Mouse (Mus musculus) heart, postnatal 0 days (tissue): Measurements from ENCODE around the gene Map2k1. TPM values are rescaled to one million over a fixed set of nuclear protein-coding genes. Genes with fewer than 3 reads are reported as not detected.

ENCODE experiments used
- ATAC-seq: fragments of 200-750 bp; cut with Nextera tagmentation; 2 replicates; pipeline ENCODE4 v1.8.0; 2017; ENCODE audit warnings: low read depth, moderate number of reproducible peaks, moderate library complexity; ENCODE audit not compliant: insufficient read depth
- DNase-seq: peaks from one replicate; pipeline ENCODE4 v3.0.0-alpha.2; 2016; ENCODE audit warnings: low spot score
- H3K27ac ChIP-seq: fragments of 300-500 bp; sonication (generic); 2 replicates; pipeline ENCODE4 v1.5.1; 2014; ENCODE audit warnings: low read depth, mild to moderate bottlenecking
- H3K27me3 ChIP-seq: fragments of 300-500 bp; sonication (generic); 2 replicates; pipeline ENCODE4 v1.6.1; 2014; ENCODE audit warnings: low read length, mixed read lengths; ENCODE audit not compliant: control insufficient read depth, insufficient read depth
- H3K36me3 ChIP-seq: fragments of 300-500 bp; sonication (generic); replicated peaks from 2 replicates; pipeline ENCODE4 v1.6.1; 2014; ENCODE audit warnings: low read length, mixed read lengths; ENCODE audit not compliant: control insufficient read depth, insufficient read depth
- H3K4me1 ChIP-seq: fragments of 300-500 bp; sonication (generic); 2 replicates; pipeline ENCODE4 v1.6.1; 2014; ENCODE audit warnings: antibody characterized with exemption; ENCODE audit not compliant: control insufficient read depth, insufficient read depth
- H3K4me2 ChIP-seq: fragments of 300-500 bp; sonication (generic); 2 replicates; pipeline ENCODE4 v1.6.1; 2014; ENCODE audit warnings: low read depth, mild to moderate bottlenecking, low read length, moderate library complexity
- H3K4me3 ChIP-seq: fragments of 300-500 bp; sonication (generic); 2 replicates; pipeline ENCODE4 v1.5.1; 2014; ENCODE audit warnings: low read depth, low read length
- H3K9ac ChIP-seq: fragments of 300-500 bp; sonication (generic); replicated peaks from 2 replicates; pipeline ENCODE4 v1.6.1; 2014; ENCODE audit warnings: low read depth, low read length, mixed read lengths
- H3K9me3 ChIP-seq: fragments of 300-500 bp; sonication (generic); replicated peaks from 2 replicates; pipeline ENCODE4 v1.6.1; 2016; ENCODE audit warnings: low read length; ENCODE audit not compliant: control insufficient read depth
- CTCF ChIP-seq: IDR thresholded peaks from 2 replicates; pipeline ENCODE4 v1.5.1; 2016; ENCODE audit warnings: antibody characterized with exemption, control low read depth, low read depth
- EP300 ChIP-seq: IDR thresholded peaks from 2 replicates; pipeline ENCODE4 v1.6.1; 2016; ENCODE audit warnings: antibody characterized with exemption, low read depth
- WGBS: fragments of 180-500 bp; shearing (Covaris S2); extraction: QIAGEN DNeasy Blood & Tissue Kit; methylation state at CpG from one replicate; pipeline ENCODE4 v1.1.7; 2014; 5-methylcytosine and 5-hydroxymethylcytosine counted together
- polyA plus RNA-seq: library from polyadenylated mRNA; unstranded; fragments of >200 nt; fragmentation: Nextera tagmentation; extraction: Ambion mirVana; gene quantifications from 2 replicates; pipeline ENCODE4 v1.2.1, GENCODE M21; 2015
- total RNA-seq: library from RNA; depleted of rRNA; stranded (reverse); fragments of >200 nt; gene quantifications from 2 replicates; pipeline ENCODE4 v1.2.3, GENCODE M21; 2014; ENCODE audit warnings: low replicate concordance

Map2k1 gene
- total and polyA plus RNA-seq, 2 experiments from 2014 or later = 57.7 to 110 TPM

DNA sequence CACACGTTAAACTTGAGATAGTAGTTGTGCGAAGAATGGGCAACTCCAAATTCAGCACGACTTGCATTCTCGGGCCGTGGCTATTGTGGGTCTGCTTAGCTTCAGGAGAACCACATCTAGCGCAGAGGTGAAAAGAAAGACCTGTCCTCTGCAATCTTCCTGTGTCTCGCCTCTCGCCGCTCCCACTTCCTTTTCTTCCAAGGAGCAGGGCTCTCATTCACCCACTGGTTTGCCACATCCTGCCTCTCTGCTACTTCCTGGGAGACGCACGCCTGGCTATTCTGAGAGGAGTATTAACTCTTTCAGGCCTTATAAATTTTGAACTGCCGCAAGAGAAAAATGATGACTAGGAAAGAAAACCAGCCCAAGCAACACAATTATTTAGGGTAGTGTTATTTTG is 25.7 kb downstream of the Map2k1 start:
- H3K27me3 ChIP-seq = no peaks in the 10 kb centered on the region
- 54% methylated on average over 12 of the region's 12 CpGs for WGBS
- no peak overlapping the region for H3K4me2 ChIP-seq
- ATAC-seq = no peak
- no peak overlapping the region for H3K4me3 ChIP-seq
- H3K4me1 ChIP-seq = peaks cover 23% of the 10 kb centered on the region
- no peaks in the 10 kb centered on the region for H3K9me3 ChIP-seq
- H3K36me3 ChIP-seq = no peaks in the 10 kb centered on the region
- TF ChIP-seq EP300 = no peak
- no peak for TF ChIP-seq CTCF
- DNase-seq = no peak
- no peak overlapping the region for H3K9ac ChIP-seq
- no peak overlapping the region for H3K27ac ChIP-seq

DNA sequence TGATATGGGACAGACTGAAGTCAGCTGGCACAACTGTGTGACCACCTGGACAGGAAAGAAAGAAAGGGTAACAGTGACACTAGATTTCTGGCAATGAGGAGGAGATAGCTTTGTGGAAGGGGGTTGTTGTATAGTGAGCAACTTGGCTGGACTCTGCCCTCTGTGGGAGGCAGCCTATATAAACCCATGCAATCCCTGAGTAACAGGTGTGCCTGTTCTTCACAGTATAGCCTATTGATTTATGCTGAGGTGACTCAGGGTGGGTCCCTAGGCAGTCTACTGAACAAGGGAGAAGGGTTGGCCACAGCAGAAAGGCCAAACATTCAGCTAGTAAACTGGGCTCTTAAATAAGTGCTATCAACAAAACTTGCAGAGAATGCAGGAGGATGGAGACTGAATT is 27.6 kb downstream of the Map2k1 start:
- Histone ChIP-seq H3K4me3 (no peak overlapping the region), H3K27ac (no peak overlapping the region)

DNA sequence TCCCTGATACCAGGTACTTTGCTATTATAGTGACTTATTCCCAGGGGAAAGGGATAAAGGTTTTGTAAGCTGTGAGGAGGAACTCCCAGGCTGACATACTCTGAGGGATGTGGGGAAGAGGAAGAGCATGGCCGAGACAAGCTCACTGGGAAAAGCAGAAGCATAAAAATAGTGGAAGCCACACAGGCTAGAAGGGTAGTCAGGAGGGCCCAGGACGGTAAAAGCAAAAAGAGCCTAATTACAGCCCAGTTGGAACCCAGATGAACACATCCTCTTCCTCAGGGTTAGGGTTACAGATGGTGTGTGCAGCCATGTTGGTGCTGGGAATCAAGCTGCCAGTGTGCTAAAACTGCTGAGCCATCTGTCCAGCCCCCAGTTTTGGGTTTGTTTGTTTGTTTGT is 31.3 kb downstream of the Map2k1 start:
- ATAC-seq (no peak), DNase-seq (no peak)
- Histone ChIP-seq H3K27me3 (no peaks in the 10 kb centered on the region), H3K36me3 (no peaks in the 10 kb centered on the region), H3K4me2 (no peak overlapping the region), H3K27ac (no peak overlapping the region), H3K9ac (no peak overlapping the region), H3K4me1 (peaks cover 4% of the 10 kb centered on the region; the same call in 1 of the 2 replicates), H3K9me3 (no peaks in the 10 kb centered on the region), H3K4me3 (no peak overlapping the region)
- 65% methylated on average over 2 of the region's 2 CpGs for WGBS
- TF ChIP-seq CTCF (no peak), EP300 (no peak)

More for the DNA sequence above, 27.6 kb downstream of the Map2k1 start:
- H3K4me2 ChIP-seq = no peak overlapping the region
- H3K9me3 ChIP-seq = no peaks in the 10 kb centered on the region
- no peaks in the 10 kb centered on the region for H3K27me3 ChIP-seq
- no peak for ATAC-seq
- peaks cover 10% of the 10 kb centered on the region; the same call in 1 of the 2 replicates for H3K4me1 ChIP-seq
- TF ChIP-seq CTCF = no peak
- no peak overlapping the region for H3K9ac ChIP-seq
- H3K36me3 ChIP-seq = no peaks in the 10 kb centered on the region
- DNase-seq = no peak

DNA sequence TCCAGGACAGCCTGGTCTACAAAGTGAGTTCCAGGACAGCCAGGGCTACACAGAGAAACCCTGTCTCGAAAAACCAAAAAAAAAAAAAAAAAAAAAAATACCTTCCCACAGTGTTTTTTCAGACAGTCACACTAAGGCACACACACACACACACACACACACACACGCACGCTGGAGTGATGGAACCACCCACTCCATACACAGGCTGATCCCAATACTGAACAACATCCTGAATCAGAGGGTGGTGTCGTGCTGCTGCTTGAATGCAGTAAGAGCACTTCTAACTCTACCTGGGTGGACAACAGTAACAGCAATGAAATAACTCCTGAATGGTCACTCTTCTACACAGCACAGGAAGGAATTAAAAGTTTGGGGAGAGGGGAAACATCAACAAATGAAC is 32.0 kb downstream of the Map2k1 start:
- H3K36me3 ChIP-seq = no peaks in the 10 kb centered on the region
- peaks cover 8% of the 10 kb centered on the region for H3K4me1 ChIP-seq
- H3K9ac ChIP-seq = no peak overlapping the region
- DNase-seq (no peak), ATAC-seq (no peak)
- no peak for TF ChIP-seq EP300
- no peak for TF ChIP-seq CTCF
- no peaks in the 10 kb centered on the region for H3K27me3 ChIP-seq
- H3K4me2 ChIP-seq = no peak overlapping the region
- H3K9me3 ChIP-seq = no peaks in the 10 kb centered on the region
- no peak overlapping the region for H3K27ac ChIP-seq
- no peak overlapping the region for H3K4me3 ChIP-seq
- WGBS = 71% methylated on average over 4 of the region's 4 CpGs

DNA sequence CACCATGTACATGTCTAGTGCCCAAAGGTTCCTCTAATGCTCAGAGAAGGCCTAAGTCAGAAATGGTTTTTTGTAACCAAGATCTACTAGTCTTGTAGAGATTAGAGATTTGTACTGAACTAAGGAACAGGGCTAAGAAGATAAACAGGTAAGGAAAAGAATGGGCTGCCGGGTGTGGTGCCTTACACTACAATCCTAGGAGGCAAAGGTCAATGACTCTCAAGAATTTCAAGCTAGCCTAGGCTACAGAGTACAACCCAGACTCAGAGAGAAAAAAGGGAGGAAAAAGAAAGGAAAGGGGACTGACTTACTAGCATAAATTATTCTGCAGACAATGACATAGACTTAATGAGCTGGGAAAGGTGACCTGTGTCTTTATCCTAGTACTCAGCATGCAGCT is 32.8 kb downstream of the Map2k1 start:
- Histone ChIP-seq H3K4me2 (no peak overlapping the region), H3K36me3 (no peaks in the 10 kb centered on the region), H3K4me3 (no peak overlapping the region), H3K4me1 (peaks cover 10% of the 10 kb centered on the region), H3K9ac (no peak overlapping the region), H3K9me3 (no peaks in the 10 kb centered on the region), H3K27me3 (no peaks in the 10 kb centered on the region), H3K27ac (no peak overlapping the region)
- ATAC-seq (no peak), DNase-seq (no peak)
- WGBS = 78% methylated on average over 1 of the region's 1 CpGs
- TF ChIP-seq CTCF = no peak
- TF ChIP-seq EP300 = no peak

DNA sequence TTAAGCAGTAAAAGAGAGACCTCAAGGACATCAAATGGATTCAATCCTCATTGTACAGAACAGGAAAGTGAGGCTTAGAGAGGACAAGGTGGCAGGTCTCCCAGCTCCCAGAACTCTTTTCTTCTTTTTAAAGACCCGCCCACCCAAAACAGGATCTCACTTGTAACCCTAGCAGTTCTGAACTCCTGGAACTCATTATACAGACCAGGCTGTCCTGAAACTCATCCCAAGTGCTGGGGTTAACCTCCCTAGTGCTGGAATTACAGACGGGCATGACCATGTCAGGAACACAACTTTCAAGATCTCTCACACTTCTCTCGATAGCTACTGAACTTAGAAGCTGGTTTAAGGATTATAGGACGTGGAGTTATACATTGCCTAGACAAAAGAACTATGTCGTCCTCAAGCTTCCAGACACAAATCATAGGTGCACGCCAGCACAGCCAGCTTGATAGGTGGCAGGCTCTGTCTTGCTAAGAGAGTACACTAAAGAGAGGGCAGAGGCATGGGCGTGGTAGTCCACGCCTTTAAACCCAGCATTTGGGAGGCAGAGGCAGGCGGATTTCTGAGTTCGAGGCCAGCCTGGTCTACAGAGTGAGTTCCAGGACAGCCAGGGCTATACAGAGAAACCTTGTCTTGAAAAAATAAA is 33.5 kb downstream of the Map2k1 start:
- Histone ChIP-seq H3K4me2 (no peak overlapping the region), H3K27ac (no peak overlapping the region), H3K4me1 (peaks cover 10% of the 10 kb centered on the region), H3K9me3 (no peaks in the 10 kb centered on the region), H3K27me3 (no peaks in the 10 kb centered on the region), H3K4me3 (no peak overlapping the region), H3K36me3 (no peaks in the 10 kb centered on the region), H3K9ac (no peak overlapping the region)
- ATAC-seq = no peak
- no peak for DNase-seq
- WGBS = 86% methylated on average over 10 of the region's 10 CpGs
- TF ChIP-seq CTCF (no peak), EP300 (no peak)
